Mouse (Mus musculus): ENCODE results near the gene Auts2.
"Not testable (repeated sequence)": the region's sequence is repeated elsewhere in the genome, so short reads cannot be mapped to it uniquely, and the experiment has no call there.

Auts2 gene

GRCm38 (mm10) chr5:132543118-132544071 is at the start of gene Auts2:
Gene Auts2, minus strand, starts transcription at chr5:132543344.
- DNase-seq (ENCODE audit: low spot score in 2 of 2): peak; percentile 45 to 76

DNA sequence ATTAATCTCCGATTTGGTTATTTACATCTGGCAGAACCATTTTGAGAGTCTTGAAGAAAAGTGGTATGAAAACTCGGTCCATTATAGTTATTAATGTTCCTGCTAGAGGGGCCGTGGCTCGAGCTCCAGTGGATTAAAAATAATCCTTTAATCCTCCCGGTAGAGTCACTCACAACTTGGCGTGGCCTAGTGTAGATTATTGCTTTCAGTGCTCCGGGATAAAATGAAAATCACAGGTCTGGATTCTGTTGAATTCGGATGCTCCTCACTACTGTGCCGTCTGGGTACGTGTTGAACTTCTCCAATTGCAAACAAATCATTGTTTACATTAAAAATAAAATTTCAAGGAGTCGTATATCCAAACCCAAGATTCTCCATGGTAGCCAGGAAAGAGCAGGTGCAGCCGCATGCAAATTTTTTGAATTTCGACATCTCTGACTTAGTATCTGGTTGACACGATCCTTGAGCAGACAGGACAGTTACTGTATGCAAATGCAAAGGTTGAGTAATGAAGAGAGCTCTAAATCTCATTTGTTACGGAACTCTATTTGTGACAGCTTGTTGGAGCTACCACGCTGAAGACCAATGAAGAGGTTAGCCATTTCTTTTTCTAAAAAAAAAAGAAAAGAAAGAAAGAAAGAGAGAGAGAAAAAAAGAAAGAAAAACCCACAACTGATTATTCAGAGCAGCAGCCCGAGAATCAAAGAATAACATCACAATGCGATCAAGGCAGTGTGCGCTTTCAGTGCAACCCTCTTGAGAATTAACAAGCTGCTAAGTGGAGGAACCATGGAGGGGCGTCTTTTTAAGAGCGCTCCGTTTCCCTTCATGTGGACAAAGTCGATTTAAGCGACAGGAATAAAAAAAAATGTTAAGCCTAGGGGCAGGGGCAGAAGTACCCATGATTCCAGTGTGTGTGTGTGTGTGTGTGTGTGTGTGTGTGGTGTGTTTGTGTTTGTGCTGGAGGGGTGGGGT is 48.9 kb upstream of the Auts2 start:
- DNase-seq (ENCODE audit: low spot score in 2 of 2): no peak

DNA sequence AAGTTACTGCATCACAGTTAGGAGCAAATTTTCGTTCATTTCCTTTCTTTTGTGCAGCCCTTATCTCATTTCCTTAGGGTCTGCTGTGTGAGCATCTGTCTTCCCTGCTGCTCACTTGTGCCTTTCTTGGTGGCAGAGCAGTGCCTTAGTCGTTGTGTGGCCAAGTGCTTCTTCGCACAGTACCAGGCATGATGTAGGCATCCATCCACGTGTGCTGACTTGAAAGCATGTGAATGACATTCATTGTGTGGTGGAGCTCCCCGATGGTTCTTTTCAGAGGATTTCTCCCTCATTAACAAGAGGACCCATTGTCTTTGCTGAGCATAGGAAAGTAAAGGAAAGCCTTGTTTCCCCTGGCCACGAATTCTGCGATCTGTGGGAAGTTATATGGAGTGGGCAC is 36.6 kb upstream of the Auts2 start:
- DNase-seq (ENCODE audit: low spot score in 2 of 2): no peak

- not testable (repeated sequence) for DNase-seq (ENCODE audit: low spot score in 2 of 2)
Observed at GRCm38 (mm10) chr5:132560771-132561170, 17.6 kb upstream of the Auts2 start.

DNA sequence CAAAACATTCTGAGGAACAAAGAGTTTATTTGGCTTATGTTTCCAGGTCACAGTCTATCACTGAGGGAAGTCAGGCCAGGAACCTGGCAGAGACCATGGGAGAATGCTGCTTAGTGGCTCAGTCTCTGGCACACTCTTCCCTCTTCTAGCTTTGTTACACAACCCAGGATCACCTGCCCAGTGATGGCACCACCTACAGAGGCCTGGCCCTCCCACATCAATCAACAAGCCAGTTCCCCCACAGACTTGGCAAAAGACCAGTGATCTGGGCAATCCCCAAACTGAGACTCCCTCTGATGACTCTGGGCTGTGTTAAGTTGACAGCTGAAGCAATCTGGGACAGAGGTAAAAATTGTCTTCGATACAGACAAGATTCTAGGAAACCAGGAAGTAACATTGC is 2.6 kb upstream of the Auts2 start:
- DNase-seq (ENCODE audit: low spot score in 2 of 2): no peak

- peak in 1 of 2 experiments; percentile 60 for DNase-seq (ENCODE audit: low spot score in 2 of 2)
Observed at GRCm38 (mm10) chr5:132544176-132544995, 1.2 kb upstream of the Auts2 start.

DNA sequence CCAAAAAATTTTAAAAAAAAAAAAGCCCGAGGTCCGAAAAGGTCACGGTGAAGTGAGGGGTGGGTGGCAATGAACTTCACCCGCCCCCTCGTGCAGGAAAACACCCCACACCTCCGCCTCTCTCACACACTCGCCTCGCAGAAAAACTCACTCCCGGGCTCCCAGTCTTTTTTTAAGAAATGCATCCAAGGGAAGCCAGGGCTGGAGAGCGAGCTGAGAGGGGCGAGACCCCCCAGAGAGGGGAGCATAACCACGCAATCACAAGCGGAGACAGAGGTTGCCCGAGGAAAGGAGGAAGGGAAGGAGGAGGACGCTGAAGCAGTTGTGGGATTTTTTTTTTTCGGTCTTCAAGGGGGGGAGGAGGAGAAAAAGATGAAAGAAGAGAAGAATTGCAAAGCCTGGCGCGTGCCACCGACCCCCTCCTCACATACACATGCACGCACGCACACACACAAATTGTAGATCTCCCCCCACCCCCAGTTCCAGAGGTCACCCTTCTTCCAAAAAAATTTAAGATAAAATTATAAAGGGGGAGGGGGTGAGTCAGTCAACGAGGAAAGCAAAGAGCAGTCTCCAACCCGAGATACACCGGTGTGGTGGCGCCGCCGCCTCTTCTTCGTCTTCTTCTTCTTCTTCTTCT is 643 bp downstream of the Auts2 start:
- no peak for DNase-seq (ENCODE audit: low spot score in 2 of 2)

DNA sequence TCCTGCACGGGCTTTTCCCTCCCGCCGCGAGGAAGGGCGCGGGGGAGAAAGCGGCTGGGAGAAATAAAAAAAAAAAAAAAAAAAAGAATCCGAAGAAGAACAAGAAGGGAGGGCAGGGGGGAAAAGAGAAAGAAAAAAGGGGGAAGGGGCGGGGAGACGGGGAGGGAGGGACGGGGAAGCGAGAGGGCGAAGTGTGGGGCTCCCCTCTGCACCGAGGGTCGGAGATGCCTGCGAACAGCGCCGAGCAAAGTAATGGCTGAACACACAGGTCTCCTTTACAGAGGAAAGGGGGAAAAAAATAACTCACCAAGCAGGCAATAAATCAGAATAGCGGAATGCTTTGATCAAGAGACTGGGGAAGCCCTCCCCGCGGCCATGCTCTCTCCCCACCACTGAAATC is 1.2 kb downstream of the Auts2 start:
- DNase-seq (ENCODE audit: low spot score in 2 of 2): no peak

DNA sequence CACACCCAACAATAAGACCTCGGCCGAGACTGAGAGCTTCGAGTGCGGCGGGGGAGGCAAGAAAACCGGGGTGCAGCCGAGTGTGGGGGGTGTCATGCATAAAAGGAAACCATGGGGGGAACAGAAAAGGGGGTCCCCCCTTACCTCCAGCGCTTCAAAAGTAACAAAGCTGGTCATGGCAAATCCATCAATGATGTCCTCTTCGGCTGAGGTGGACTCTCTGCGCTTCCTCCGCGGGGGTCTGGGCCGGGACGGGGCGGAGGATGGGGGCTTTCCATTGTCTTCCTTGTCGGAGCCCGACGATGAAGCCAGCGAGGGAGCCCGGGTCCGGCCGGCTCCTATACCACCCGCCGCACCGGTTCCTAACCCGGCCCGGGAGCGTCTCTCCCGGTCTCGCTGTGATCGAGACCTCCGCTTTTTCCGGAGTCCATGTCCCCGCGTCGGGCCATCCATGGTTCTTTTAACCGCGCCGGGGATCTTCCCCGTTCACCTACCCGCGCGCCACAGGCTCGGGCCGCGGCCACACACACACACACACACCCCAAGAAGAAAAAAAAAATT is 1.7 kb downstream of the Auts2 start:
- DNase-seq (ENCODE audit: low spot score in 2 of 2): no peak

DNA sequence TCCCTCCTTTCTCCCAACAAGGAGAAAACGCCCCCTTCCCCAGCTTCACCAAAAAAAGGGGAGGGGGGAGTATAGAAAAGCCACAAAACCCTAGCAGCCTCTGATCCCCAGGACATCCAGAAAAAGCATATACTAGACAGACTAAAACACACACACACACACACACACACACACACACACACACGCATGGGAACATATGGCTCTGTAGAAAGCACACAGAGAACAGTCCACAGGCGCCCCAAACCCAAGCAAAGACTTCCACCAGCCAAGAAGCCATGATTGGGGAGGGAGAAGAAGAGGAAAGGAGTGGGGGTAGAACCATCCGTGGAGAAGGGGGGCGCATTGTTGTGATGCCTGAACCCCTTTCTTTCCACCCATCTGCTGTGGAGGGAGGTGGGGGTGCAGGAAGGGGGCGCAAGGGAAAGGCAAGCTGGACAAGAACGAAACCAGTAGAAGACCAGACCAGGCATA is 2.3 kb downstream of the Auts2 start:
- no peak for DNase-seq (ENCODE audit: low spot score in 2 of 2)

- DNase-seq (ENCODE audit: low spot score in 2 of 2): no peak
Observed at GRCm38 (mm10) chr5:132537475-132537874, 5.7 kb downstream of the Auts2 start.

DNA sequence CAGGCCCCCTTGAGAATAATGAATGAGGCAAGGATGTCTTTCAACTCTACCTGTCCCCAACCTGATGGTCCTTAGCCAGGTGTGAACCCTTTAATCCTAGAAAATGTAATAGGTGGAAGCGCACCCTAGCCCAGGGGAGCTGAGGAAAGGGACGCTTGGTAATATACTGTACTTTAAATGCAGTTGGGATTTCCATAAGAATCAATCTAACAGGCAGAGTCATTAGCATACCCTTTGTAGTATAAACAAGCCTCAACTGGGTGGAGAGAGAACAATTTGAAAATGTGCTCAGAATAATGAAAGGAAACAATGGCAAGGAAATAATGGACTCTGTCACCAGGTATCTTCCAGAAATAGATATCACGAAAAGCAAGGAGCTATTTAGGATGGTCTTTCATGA is 16.7 kb downstream of the Auts2 start:
- no peak for DNase-seq (ENCODE audit: low spot score in 2 of 2)

- DNase-seq (ENCODE audit: low spot score in 2 of 2): no peak
Observed at GRCm38 (mm10) chr5:132521358-132521873, 21.7 kb downstream of the Auts2 start.

- no peak for DNase-seq (ENCODE audit: low spot score in 2 of 2)
Observed at GRCm38 (mm10) chr5:132517879-132518278, 25.3 kb downstream of the Auts2 start.

GRCm38 (mm10) chr5:132514521-132514920 is 28.6 kb downstream of the Auts2 start:
- no peak for DNase-seq (ENCODE audit: low spot score in 2 of 2)

GRCm38 (mm10) chr5:132513206-132513605 is 29.9 kb downstream of the Auts2 start:
- no peak for DNase-seq (ENCODE audit: low spot score in 2 of 2)

- no peak for DNase-seq (ENCODE audit: low spot score in 2 of 2)
Observed at GRCm38 (mm10) chr5:132509464-132509885, 33.7 kb downstream of the Auts2 start.

DNA sequence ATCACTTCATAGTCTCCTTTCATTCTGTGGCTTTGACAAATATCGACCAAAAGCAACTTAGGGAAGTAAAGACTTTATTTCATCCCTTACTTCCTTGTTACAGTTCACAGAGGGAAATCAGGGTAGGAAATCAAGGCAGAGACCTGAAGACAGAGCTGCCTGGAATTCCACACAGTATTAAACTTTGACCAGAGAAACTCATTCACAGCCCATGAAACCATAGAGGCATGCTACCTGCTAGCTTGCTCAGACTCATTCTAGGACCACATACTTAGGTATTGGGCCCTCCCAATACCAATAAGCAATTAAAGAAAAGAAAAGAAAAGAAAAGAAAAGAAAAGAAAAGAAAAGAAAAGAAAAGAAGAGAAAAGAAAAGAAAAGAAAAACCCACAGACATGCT is 38.3 kb downstream of the Auts2 start:
- no peak for DNase-seq (ENCODE audit: low spot score in 2 of 2)

GRCm38 (mm10) chr5:132503431-132503830 is 39.7 kb downstream of the Auts2 start:
- DNase-seq (ENCODE audit: low spot score in 2 of 2): no peak

DNA sequence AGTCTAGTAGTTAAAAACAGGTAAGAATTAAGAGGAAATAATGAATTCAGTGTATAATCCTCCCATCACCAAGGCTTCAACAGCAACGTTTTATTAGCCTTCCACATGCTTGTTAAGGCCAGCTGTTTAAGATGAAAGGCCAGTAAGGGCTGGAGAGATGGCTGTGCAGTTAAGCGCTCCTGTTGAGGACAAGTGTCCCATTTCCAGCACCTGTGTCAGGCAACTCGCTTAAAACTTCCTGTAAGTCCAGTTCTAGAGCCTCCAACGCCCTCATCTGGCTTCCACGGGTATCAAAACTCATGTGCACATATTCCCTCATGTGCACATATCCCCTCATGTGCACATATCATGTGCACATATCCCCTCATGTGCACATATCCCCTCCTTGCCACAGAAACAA is 41.1 kb downstream of the Auts2 start:
- no peak for DNase-seq (ENCODE audit: low spot score in 2 of 2)
